Mouse (Mus musculus): ENCODE results near the gene Coro7. TPM values are rescaled to one million over a fixed set of nuclear protein-coding genes. Genes with fewer than 3 reads are reported as not detected.
"Not testable (repeated sequence)": the region's sequence is repeated elsewhere in the genome, so short reads cannot be mapped to it uniquely, and the experiment has no call there.

Coro7 gene
- total RNA-seq, 2 experiments from 2014 or later: 85.6 to 93.4 TPM

GRCm38 (mm10) chr16:4592909-4593875 lies 86.4 kb downstream of the Coro7 start:
- peak overlapping the region; percentile 82 for H3K4me3 ChIP-seq
- peak; percentile 79 for TF ChIP-seq CTCF (conservative IDR thresholded peaks at IDR 0.05)
- peak; percentile 41 to 47 for DNase-seq (ENCODE audit: low spot score in 2 of 2)
- H3K27ac ChIP-seq: peak overlapping the region; percentile 92

GRCm38 (mm10) chr16:4590236-4590635 lies 89.3 kb downstream of the Coro7 start:
- no peak for DNase-seq (ENCODE audit: low spot score in 2 of 2)
- Histone ChIP-seq H3K27ac (no peak overlapping the region), H3K4me3 (no peak overlapping the region)
- TF ChIP-seq CTCF (conservative IDR thresholded peaks at IDR 0.05): no peak

GRCm38 (mm10) chr16:4587516-4588210 lies 91.9 kb downstream of the Coro7 start:
- no peak for DNase-seq (ENCODE audit: low spot score in 2 of 2)
- H3K4me3 ChIP-seq: no peak overlapping the region
- no peak for TF ChIP-seq CTCF (conservative IDR thresholded peaks at IDR 0.05)
- peak overlapping the region; percentile 74; the same call in 1 of the 2 replicates for H3K27ac ChIP-seq

GRCm38 (mm10) chr16:4586531-4587123 lies 93.0 kb downstream of the Coro7 start:
- H3K4me3 ChIP-seq: peak overlapping the region; percentile 62
- peak; percentile 81 to 88 for DNase-seq (ENCODE audit: low spot score in 2 of 2)
- H3K27ac ChIP-seq: peak overlapping the region; percentile 74
- peak; percentile 30 for TF ChIP-seq CTCF (conservative IDR thresholded peaks at IDR 0.05)

GRCm38 (mm10) chr16:4585642-4586530 lies 93.7 kb downstream of the Coro7 start:
- no peak for DNase-seq (ENCODE audit: low spot score in 2 of 2)
- TF ChIP-seq CTCF (conservative IDR thresholded peaks at IDR 0.05): no peak

DNA sequence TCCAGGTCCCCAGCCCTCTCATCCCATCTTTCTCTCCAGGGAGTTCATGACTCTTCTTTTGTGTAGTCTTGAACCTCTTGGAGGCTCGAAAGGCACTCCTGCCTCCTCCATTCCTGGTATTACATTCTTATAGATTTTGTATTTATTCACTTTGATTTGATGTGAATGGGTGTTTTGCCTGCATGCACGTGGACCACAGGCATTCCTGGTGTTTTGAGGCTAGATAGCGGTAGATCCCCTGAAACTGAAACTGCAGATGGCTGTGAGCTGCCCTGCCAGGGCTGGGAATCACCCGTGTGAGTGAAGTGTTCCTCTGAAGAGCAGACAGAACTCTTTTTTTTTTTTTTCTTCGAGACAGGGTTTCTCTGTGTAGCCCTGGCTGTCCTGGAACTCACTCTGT lies 95.1 kb downstream of the Coro7 start:
- TF ChIP-seq CTCF (conservative IDR thresholded peaks at IDR 0.05): no peak
- DNase-seq (ENCODE audit: low spot score in 2 of 2): no peak
- H3K4me3 ChIP-seq: no peak overlapping the region
- H3K27ac ChIP-seq: no peak overlapping the region

More at GRCm38 (mm10) chr16:4585642-4586530, 93.7 kb downstream of the Coro7 start:
- Histone ChIP-seq H3K27ac (peak overlapping the region; percentile 65), H3K4me3 (peak overlapping the region; percentile 62)

DNA sequence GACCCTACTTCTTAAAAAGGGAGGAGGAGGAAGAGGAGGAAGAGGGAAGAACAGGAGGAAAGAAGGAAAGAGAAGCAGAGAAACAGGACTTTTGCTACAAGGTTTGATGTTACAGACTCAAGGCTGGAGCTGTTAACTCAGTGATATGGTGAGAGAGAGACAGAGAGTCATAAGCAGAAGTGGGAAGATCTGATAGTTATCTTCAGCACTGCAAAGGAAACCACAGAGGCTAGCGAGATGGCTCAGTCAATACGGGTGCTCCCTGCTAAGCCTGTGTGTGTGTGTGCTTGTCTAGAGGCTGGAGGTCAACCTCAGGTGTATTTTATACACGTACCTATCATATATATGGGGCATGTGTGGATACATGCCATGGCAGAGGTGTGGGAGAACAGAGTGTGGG lies 95.8 kb downstream of the Coro7 start:
- H3K4me3 ChIP-seq: no peak overlapping the region
- H3K27ac ChIP-seq: no peak overlapping the region
- TF ChIP-seq CTCF (conservative IDR thresholded peaks at IDR 0.05): no peak
- DNase-seq (ENCODE audit: low spot score in 2 of 2): no peak

DNA sequence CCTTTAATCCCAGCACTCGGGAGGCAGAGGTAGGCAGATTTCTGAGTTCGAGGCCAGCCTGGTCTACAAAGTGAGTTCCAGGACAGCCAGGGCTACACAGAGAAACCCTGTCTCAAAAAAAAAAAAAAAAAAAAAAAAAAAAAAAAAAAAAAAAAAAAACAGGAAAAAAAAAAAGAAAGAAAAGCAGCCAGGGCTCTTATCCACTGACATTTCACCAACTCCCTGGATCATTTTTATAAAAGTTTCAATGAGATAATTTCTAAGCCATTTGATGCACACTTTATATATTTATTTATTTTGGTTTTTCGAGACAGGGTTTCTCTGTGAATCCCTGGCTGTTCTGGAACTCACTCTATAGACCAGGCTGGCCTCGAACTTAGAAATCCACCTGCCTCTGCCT lies 98.4 kb downstream of the Coro7 start:
- DNase-seq (ENCODE audit: low spot score in 2 of 2); H3K27ac ChIP-seq; H3K4me3 ChIP-seq: not testable (repeated sequence)

DNA sequence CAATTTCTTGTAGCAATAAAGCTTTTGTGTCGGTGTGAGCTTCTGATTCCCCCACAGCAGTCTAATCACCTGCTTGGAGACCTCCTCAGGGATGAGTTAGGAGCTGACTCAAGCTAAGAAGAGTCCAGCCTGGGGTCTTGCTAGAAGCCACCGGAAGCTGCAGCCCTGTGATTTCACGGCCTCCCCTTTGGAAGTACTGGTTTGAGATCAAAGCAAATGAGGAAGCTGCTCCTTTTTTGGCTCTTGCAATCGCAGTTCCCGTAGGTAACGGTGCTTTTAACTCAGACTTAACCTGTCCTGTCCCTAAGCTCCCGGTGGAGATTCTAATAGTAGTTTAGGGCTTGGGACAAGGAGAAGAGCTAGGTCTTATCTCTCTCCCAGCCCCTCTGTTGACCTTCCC lies 100.9 kb downstream of the Coro7 start:
- H3K4me3 ChIP-seq: no peak overlapping the region
- H3K27ac ChIP-seq: no peak overlapping the region

GRCm38 (mm10) chr16:4576873-4577272 lies 102.7 kb downstream of the Coro7 start:
- no peak for DNase-seq (ENCODE audit: low spot score in 2 of 2)
- no peak overlapping the region for H3K4me3 ChIP-seq
- H3K27ac ChIP-seq: no peak overlapping the region
- TF ChIP-seq CTCF (conservative IDR thresholded peaks at IDR 0.05): no peak

More for the DNA sequence above, 100.9 kb downstream of the Coro7 start:
- no peak for DNase-seq (ENCODE audit: low spot score in 2 of 2)
- no peak for TF ChIP-seq CTCF (conservative IDR thresholded peaks at IDR 0.05)

Other genes with a start within 250 kb of the Coro7 start
- gene Srl, start 138.0 kb downstream of the Coro7 start, total RNA-seq (2021): 10 to 100 TPM; 13.2 to 14.9 TPM
- gene Tfap4, start 119.9 kb downstream of the Coro7 start, total RNA-seq (2021): 1 to 10 TPM; 5.3 to 6.8 TPM
- 10 to 100 TPM; 11.0 to 13.9 TPM for gene Glis2, start 85.1 kb downstream of the Coro7 start, total RNA-seq (2021)
- gene Pam16, start 54.8 kb downstream of the Coro7 start, total RNA-seq (2021): 10 to 100 TPM; 72.3 to 75.2 TPM
- gene Vasn, start 39.8 kb downstream of the Coro7 start, total RNA-seq (2021): 1 to 10 TPM; 5.7 to 6.2 TPM
- gene Dnaja3, start 39.8 kb downstream of the Coro7 start, total RNA-seq (2021): 10 to 100 TPM; 61.2 to 65.4 TPM
- 10 to 100 TPM; 16.8 to 17.4 TPM for gene Nmral1, start 39.6 kb upstream of the Coro7 start, total RNA-seq (2021)
- gene Hmox2, start 46.6 kb upstream of the Coro7 start, total RNA-seq (2021): 10 to 100 TPM; 91.8 to 92.0 TPM
- gene Cdip1, start 110.5 kb upstream of the Coro7 start, total RNA-seq (2021): 100 to 1,000 TPM; 230 to 241 TPM
- gene 4930562C15Rik, start 155.6 kb upstream of the Coro7 start, total RNA-seq (2021): not detected
- 10 to 100 TPM; 95.8 to 96.4 TPM for gene Ubald1, start 200.5 kb upstream of the Coro7 start, total RNA-seq (2021)
- 100 to 1,000 TPM; 211 to 212 TPM for gene Mgrn1, start 206.5 kb upstream of the Coro7 start, total RNA-seq (2021)

Data from layer of hippocampus, adult 2 months (tissue).